Mouse (Mus musculus) heart, postnatal 0 days (tissue): ENCODE data around the gene Dmbt1.

ENCODE experiments used
- CTCF ChIP-seq: IDR thresholded peaks from 2 replicates; pipeline ENCODE4 v1.5.1; 2016; ENCODE audit warnings: antibody characterized with exemption, control low read depth, low read depth
- EP300 ChIP-seq: IDR thresholded peaks from 2 replicates; pipeline ENCODE4 v1.6.1; 2016; ENCODE audit warnings: antibody characterized with exemption, low read depth

DNA sequence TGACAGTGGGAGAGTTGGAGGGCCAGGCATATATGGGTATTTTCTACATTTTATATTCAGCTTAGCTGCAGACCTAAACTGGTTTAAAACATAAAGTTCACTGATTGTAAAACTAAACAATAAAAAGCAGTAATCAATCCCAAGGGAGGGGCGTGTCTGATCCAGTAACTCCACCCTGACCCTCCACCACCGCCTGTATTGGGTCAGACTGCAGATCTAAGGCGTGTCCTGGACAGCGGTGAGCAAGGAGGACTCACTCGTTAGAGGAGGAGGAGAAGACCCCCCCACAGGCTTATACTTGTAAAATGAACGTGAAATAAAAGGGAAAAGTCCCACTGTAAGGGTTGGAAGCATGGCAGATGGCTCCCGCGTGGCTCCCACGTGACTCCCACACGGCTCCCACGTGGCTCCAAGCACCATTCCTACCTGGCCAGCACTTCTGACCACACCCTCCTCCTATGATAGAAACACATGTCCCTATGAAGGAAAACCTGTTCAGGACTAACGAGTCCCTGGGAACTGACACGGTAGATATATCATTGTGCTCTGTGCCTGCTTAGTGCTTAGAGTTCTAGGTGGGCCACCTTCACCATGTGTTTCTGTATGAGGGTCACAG lies 40.6 kb upstream of the Dmbt1 start:
- TF ChIP-seq CTCF = no peak
- no peak for TF ChIP-seq EP300
